Mouse (Mus musculus): ENCODE measurements at regions not wholly inside any gene's neighbourhood (a gene's known extent, or its start where the extent isn't known, plus 50 kb on each side); places are given as distances from the start of the nearest gene placed in this dataset.

DNA sequence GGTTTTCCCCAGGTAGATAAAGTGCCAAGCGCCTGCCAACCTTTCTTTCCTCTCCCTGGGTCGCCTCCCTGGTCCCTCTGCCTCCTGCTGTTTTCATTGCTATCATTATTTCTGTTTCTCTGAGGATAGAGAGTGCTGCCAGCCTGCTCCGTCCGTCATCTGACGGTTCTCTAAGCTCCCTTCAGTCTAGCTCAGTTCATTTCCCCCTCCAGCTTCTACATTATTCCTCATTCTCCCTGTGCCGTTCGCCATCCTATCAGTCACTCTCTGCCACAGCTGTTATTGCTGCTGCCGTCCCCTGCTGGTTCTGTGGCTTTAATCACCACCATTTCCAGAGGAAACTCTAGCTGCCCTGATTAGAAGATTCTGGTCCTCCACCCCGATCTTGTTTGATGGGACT is 84.7 kb upstream of the Rfx3 start:
- DNase-seq, result no peak

DNA sequence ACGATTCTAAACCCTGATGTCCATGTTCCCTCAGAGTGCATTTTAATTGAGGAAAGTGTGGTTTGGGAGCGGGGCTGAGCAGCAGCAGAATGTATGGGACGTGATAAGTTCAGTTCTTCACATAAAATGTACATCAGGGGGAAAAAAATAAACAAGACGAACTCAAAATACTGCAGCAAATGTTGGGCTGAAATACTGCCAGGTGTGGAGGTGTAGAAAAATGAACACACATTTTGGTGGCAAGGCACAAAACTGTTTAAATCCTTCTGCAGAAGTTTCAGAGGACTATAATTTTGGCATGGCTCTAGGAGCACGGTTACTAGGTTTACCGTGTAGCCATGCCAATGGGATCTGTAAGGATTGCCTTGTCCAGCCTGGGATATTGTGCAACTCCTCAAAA is 81.3 kb upstream of the Rfx3 start:
- no peak for DNase-seq

DNA sequence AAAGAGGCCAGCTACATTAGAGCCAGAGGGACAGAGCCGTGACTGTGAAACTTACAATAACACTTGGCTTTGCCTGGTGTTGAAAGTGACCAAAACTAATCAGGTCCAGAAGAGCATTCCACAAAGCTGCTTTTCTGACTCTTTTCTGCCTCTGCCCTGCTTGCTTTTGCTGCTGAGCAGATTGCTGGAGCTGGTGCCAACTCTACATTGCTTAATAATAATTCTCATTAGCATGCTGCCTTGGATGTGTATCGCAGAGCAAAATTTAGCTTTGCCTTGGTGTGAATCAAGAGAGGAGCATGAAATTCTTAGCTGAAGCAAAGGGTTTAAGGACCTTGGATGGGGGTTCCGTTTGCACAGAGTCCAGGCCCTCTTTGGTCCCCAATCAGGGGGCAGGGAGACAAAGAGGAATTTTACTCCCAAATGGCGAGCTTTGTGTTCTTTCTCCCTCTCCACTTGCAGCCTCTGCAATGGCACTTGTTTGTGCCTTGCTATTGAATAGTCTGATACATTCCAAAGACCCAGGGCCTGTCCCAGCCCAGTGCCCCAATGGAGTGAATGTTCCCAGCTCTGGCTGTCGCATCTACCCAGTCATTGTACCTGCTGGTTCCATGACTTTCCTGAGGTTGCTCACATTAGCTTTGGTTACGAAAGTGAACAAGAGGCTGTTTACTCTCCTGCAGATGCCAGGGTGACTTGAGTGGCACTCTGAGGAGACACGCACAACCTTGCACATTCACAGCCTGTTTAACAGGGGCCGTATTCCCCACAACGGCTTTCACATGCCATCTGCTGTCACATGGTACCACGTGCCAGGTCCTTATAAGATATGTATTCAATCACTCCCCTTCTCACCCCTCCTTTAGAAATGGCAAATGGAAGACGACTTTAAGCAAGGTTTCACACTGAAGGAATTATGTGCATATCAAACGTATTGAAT is 76.9 kb upstream of the Rfx3 start:
- DNase-seq, result no peak

DNA sequence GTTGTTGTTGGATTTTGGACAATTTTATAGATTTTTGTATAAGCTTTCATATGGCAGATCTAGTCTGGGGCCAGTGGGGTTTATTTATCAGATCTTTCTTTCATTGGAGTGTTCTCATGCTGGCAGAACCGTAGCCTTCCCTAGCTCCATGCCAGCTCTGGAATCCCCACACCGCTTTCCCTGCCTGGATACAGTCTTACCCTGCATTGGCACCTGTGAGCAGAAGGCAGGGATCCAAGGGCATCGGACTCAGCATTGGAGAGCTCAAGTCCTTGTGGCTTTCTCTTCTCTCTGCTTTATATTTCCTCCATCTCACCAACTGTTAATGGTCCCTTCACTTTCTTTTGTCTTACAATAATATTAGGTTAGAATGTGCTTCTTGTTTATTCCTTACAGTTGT is 59.4 kb upstream of the Rfx3 start:
- DNase-seq, result no peak

Data from kidney, postnatal 10 days (tissue).